Mouse (Mus musculus) skeletal muscle tissue, adult 2 months (tissue): ENCODE results near the gene Kif9.

Source experiments
- DNase-seq: peaks from one replicate; pipeline ENCODE4 v3.0.0-alpha.2; 2012; ENCODE audit warnings: low read depth, low spot score

Gene Kif9

GRCm38 (mm10) chr9:110529002-110529737 is 52.4 kb downstream of the Kif9 start:
- DNase-seq, result no peak

- no peak for DNase-seq
These were observed 53.9 kb downstream of the Kif9 start for GRCm38 (mm10) chr9:110530650-110531049.

- no peak for DNase-seq
These were observed 54.5 kb downstream of the Kif9 start for GRCm38 (mm10) chr9:110531151-110531791.

GRCm38 (mm10) chr9:110531914-110532489 is 55.2 kb downstream of the Kif9 start:
- DNase-seq, result peak; percentile 93

- peak; percentile 44 for DNase-seq
These were observed 56.0 kb downstream of the Kif9 start, which contains the start of gene Setd2 for GRCm38 (mm10) chr9:110532538-110533291. Gene Setd2, plus strand, starts transcription at chr9:110532597.

- no peak for DNase-seq
These were observed 56.9 kb downstream of the Kif9 start for GRCm38 (mm10) chr9:110533645-110534044.

GRCm38 (mm10) chr9:110535114-110535513 is 58.4 kb downstream of the Kif9 start:
- DNase-seq, result no peak

- DNase-seq, result no peak
These were observed 59.9 kb downstream of the Kif9 start for GRCm38 (mm10) chr9:110536636-110537035.

GRCm38 (mm10) chr9:110538511-110538910 is 61.8 kb downstream of the Kif9 start:
- no peak for DNase-seq

GRCm38 (mm10) chr9:110541988-110542387 is 65.2 kb downstream of the Kif9 start:
- no peak for DNase-seq

- no peak for DNase-seq
These were observed 71.5 kb downstream of the Kif9 start for GRCm38 (mm10) chr9:110548261-110548660.

- DNase-seq, result no peak
These were observed 91.6 kb downstream of the Kif9 start for GRCm38 (mm10) chr9:110568309-110568708.
